Mouse (Mus musculus) forebrain, embryonic 14.5 days (tissue): ENCODE results near the gene Txndc16. TPM values are rescaled to one million over a fixed set of nuclear protein-coding genes. Genes with fewer than 3 reads are reported as not detected.

Experiments
- ATAC-seq: fragments of 200-750 bp; cut with Nextera tagmentation; 2 replicates; pipeline ENCODE4 v1.8.0; 2017; ENCODE audit warnings: mild to moderate bottlenecking, moderate library complexity
- DNase-seq: peaks from one replicate; pipeline ENCODE4 v3.0.0-alpha.2; 2015; ENCODE audit warnings: low spot score
- H3K27ac ChIP-seq: fragments of 300-500 bp; sonication (generic); 2 replicates; pipeline ENCODE4 v1.5.1; 2014; ENCODE audit warnings: low read depth, mild to moderate bottlenecking, control low read depth, low read length, moderate library complexity
- H3K27me3 ChIP-seq: fragments of 300-500 bp; sonication (generic); replicated peaks from 2 replicates; pipeline ENCODE4 v1.6.1; 2014; ENCODE audit warnings: low read length, control low read depth, mixed read lengths; ENCODE audit not compliant: control insufficient read depth, insufficient read depth
- H3K36me3 ChIP-seq: fragments of 300-500 bp; sonication (generic); 2 replicates; pipeline ENCODE4 v1.6.1; 2014; ENCODE audit warnings: low read length, control low read depth; ENCODE audit not compliant: control insufficient read depth, insufficient read depth
- H3K4me1 ChIP-seq: fragments of 300-500 bp; sonication (generic); 2 replicates; pipeline ENCODE4 v1.6.1; 2014; ENCODE audit warnings: antibody characterized with exemption, low read length, control low read depth; ENCODE audit not compliant: control insufficient read depth, insufficient read depth
- H3K4me2 ChIP-seq: fragments of 300-500 bp; sonication (generic); 2 replicates; pipeline ENCODE4 v1.6.1; 2014; ENCODE audit warnings: mild to moderate bottlenecking, control low read depth, low read length
- H3K4me3 ChIP-seq: fragments of 300-500 bp; sonication (generic); 2 replicates; pipeline ENCODE4 v1.5.1; 2014; ENCODE audit warnings: low read depth, low read length, control low read depth
- H3K9ac ChIP-seq: fragments of 300-500 bp; sonication (generic); 2 replicates; pipeline ENCODE4 v1.6.1; 2014; ENCODE audit warnings: mild to moderate bottlenecking, low read length, control low read depth, moderate library complexity
- H3K9me3 ChIP-seq: fragments of 300-500 bp; sonication (generic); replicated peaks from 2 replicates; pipeline ENCODE4 v1.6.1; 2016; ENCODE audit warnings: low read length, control low read depth, mixed read lengths; ENCODE audit not compliant: control insufficient read depth
- WGBS: fragments of 180-500 bp; shearing (Covaris S2); extraction: QIAGEN DNeasy Blood & Tissue Kit; methylation state at CpG from one replicate; pipeline ENCODE4 v1.1.7; 2014; 5-methylcytosine and 5-hydroxymethylcytosine counted together
- polyA plus RNA-seq: library from polyadenylated mRNA; unstranded; fragments of >200 nt; fragmentation: Nextera tagmentation; extraction: Ambion mirVana; gene quantifications from 2 replicates; pipeline ENCODE4 v1.2.1, GENCODE M21; 2014

Txndc16 gene
- polyA plus RNA-seq, 1 experiment from 2014 or later: 29.1 TPM

DNA sequence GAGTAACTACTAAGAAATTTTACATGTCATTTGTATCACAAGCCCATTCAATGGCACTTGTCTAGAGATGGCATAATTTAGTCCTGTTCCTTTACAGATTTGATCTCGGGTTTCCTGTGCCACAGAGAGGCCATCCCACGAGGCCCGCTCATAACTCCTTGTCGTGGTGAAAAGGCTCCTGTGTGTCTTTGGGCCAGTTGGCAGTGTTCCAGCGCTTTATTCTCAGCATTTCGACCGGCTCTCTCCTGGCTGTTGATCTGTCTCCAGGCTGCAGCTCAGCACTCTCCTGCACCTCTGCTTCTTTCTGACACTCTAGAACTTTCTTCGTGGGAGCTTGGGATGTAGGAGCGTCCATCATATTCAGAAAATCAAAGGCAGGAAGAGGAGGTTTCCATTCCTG is 84.6 kb downstream of the Txndc16 start:
- no peak overlapping the region for H3K4me2 ChIP-seq
- H3K4me3 ChIP-seq: no peak overlapping the region
- DNase-seq: peak; percentile 25
- no peaks in the 10 kb centered on the region for H3K4me1 ChIP-seq
- H3K27ac ChIP-seq: no peak overlapping the region
- WGBS: 39% methylated on average over 9 of the region's 9 CpGs
- H3K9ac ChIP-seq: no peak overlapping the region
- no peak for ATAC-seq
- no peaks in the 10 kb centered on the region for H3K27me3 ChIP-seq
- H3K9me3 ChIP-seq: no peaks in the 10 kb centered on the region
- H3K36me3 ChIP-seq: peaks cover 16% of the 10 kb centered on the region; the same call in 1 of the 2 replicates

DNA sequence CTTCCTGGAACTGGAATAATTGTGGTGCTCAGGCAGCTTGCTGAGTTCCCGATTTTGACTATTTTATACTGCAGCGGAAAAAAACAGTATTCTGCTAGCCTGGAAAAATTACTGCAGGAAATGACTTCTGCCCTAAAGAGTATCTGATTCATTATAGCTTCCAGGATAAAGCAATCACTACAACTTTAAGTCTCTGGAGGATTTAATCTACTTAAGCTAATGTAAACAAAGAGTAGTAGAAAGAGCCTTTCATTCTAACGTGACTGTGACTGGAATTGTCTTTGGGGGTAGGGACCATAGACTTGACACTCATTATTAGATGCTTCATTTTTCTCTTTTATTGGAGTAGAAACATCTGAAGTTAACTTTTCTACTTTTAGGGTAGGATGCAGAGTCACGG is 101.8 kb downstream of the Txndc16 start:
- Histone ChIP-seq H3K9me3 (no peaks in the 10 kb centered on the region), H3K4me1 (0 out of 2 replicates have a peak, but pooled peaks cover 4% of the 10 kb centered on the region), H3K27me3 (no peaks in the 10 kb centered on the region), H3K27ac (no peak overlapping the region), H3K4me3 (no peak overlapping the region), H3K36me3 (no peaks in the 10 kb centered on the region), H3K9ac (no peak overlapping the region), H3K4me2 (no peak overlapping the region)
- WGBS: 63% methylated on average over 4 of the region's 4 CpGs
- DNase-seq (no peak), ATAC-seq (no peak)

DNA sequence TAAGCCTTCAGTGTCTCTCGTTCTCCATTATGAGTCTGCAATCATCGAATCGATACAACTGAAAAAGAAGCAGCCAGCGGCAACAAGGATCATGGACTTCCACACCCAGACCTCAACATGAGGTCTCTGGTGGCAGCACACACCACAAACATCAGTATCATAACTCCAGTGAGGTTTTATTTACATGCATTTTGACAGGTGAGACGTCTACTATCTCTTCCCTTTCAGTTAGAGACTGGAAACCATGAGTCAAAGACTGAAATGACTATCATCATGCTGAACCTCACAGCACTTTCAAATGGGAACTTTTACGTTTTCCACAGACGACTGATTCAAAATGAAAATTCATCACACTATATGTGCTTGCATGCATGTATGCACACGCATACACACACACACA is 117.9 kb downstream of the Txndc16 start:
- ATAC-seq: no peak
- Histone ChIP-seq H3K27me3 (no peaks in the 10 kb centered on the region), H3K4me2 (no peak overlapping the region), H3K9me3 (no peaks in the 10 kb centered on the region), H3K27ac (no peak overlapping the region), H3K4me1 (no peaks in the 10 kb centered on the region), H3K36me3 (no peaks in the 10 kb centered on the region), H3K9ac (no peak overlapping the region), H3K4me3 (no peak overlapping the region)
- 85% methylated on average over 8 of the region's 8 CpGs for WGBS
- DNase-seq: no peak

DNA sequence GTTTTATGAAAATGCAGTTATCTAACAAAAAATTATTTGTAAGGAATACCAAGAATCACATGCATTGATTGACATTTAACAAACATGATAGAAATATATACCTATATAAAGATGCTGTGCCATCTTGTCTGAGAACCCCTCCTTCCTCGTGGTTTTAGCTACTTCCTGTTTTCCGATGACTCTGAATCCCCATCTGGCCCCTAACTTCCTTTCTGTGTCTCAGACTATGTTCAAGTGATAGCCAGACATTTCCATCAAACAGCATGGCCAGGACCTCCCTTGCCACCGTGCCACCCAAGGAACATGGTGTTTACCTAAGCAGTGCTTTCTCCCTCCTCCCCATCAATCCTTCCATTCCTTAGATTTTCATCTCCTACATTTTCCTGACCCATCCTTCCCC is 127.8 kb downstream of the Txndc16 start:
- no peaks in the 10 kb centered on the region for H3K4me1 ChIP-seq
- ATAC-seq (no peak), DNase-seq (no peak)
- no peak overlapping the region for H3K9ac ChIP-seq
- H3K27ac ChIP-seq: no peak overlapping the region
- H3K4me2 ChIP-seq: no peak overlapping the region
- WGBS: 94% methylated on average over 3 of the region's 3 CpGs
- H3K4me3 ChIP-seq: no peak overlapping the region
- H3K9me3 ChIP-seq: no peaks in the 10 kb centered on the region
- no peaks in the 10 kb centered on the region for H3K36me3 ChIP-seq
- H3K27me3 ChIP-seq: no peaks in the 10 kb centered on the region

DNA sequence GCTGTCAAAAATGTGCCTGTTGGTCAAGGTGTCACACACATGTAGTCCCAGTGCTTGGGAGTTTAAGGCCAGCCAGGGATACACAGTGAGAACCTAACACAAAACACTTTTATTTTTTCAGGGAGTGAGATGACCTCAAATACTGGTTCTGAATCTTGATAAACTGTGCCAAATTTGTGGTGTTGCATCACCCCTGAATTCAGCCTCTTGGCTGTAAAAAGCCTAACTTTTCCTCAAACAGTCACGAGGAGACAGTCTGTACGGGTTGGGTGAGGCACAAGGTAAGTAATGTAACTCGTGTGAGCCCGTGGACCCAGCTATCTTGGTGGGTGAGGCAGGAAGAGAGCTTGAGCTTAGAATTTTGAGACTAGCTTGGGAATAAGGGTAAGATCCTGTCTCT is 130.1 kb downstream of the Txndc16 start:
- ATAC-seq (no peak), DNase-seq (no peak)
- Histone ChIP-seq H3K9ac (no peak overlapping the region), H3K4me2 (no peak overlapping the region), H3K27me3 (no peaks in the 10 kb centered on the region), H3K27ac (no peak overlapping the region), H3K36me3 (no peaks in the 10 kb centered on the region), H3K9me3 (no peaks in the 10 kb centered on the region), H3K4me1 (no peaks in the 10 kb centered on the region), H3K4me3 (no peak overlapping the region)
- WGBS: 89% methylated on average over 4 of the region's 4 CpGs

DNA sequence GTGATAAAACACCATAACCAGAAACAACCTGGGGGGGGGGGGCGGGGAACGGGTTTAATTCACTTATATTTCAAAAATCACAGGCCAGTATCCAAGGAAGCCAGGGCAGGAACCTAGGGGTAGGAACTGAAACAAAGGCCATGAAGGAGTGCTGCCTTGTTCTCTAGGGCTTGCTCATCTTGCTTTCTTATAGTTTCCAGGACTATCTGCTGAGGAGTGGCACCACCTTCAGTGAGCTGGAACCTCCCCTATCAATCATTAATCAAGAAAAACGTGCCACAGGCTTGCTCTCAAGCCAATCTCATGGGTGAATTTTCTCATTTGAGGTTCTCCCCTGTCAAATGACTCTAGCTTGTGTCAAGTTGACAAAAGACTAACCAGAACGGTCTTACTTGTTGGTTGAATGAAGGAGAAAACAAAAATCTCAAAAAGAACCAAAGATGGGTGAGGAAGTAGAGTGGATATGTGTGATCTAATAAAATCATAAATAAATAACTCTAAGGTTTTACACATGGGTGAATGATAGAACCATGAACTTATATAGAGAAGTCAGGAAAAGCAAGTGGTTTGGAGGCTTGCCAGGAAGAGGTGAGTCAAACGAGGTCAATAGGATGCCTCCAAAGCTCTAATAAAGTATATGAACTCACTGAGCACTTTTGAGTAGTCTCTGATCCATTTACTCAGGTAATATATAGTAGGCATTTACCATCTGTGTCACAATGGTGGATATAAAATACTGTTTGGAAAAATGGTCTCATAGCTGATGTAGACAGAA is 134.3 kb downstream of the Txndc16 start:
- no peak for ATAC-seq
- Histone ChIP-seq H3K4me1 (no peaks in the 10 kb centered on the region), H3K4me2 (no peak overlapping the region), H3K9ac (no peak overlapping the region), H3K27ac (no peak overlapping the region), H3K27me3 (no peaks in the 10 kb centered on the region), H3K36me3 (no peaks in the 10 kb centered on the region), H3K4me3 (no peak overlapping the region), H3K9me3 (no peaks in the 10 kb centered on the region)
- 81% methylated on average over 5 of the region's 5 CpGs for WGBS
- no peak for DNase-seq

DNA sequence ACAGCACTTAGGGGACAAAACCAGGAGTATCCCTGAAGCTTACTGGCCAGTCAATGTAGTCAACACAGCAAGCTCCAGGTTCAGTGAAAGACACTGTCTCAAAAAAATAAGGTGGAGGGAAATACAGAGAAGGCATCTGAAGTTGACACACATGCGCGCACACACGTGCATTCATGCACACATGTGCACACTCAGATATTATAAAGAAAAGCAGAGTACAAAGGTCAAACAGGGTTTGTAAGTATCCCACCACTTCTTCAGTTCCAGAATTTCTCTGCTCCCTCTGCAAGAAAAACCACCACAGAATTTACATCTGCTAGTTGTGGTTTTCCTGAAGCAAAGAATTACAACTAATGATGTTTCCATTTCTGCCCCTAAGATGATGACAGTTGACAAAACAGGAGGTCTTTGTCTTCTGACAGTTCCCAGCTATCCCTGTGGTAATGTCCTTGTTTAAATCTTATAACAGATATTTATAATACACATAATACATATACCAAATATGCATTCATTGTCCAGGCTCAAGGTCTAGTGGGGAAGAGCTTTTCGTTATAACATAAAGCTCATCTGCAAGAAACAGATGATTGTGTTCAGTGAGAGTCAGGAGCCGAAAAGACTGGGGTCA is 135.4 kb downstream of the Txndc16 start:
- DNase-seq (no peak), ATAC-seq (no peak)
- Histone ChIP-seq H3K4me1 (no peaks in the 10 kb centered on the region), H3K27ac (no peak overlapping the region), H3K9me3 (no peaks in the 10 kb centered on the region), H3K4me2 (no peak overlapping the region), H3K9ac (no peak overlapping the region), H3K27me3 (no peaks in the 10 kb centered on the region), H3K36me3 (no peaks in the 10 kb centered on the region), H3K4me3 (no peak overlapping the region)
- WGBS: 95% methylated on average over 5 of the region's 5 CpGs

DNA sequence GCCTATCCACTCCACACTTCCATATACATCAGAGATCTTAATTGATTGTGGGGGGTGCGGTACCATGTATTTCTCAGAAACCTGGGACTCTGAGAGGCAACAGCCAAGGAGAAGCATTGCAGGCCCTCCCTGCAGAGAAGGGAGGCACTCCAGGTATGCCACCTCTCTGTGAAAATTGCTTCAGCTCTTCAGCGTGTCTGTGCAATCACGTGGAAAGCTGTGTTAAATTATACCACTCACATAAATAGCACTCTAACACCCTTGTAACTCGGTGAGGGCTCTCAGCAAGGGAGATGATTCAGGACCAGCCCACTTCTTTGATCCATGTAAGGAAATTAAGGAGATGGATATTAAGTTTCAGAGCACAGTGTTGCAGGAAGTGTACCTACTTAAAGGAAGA is 136.6 kb downstream of the Txndc16 start:
- Histone ChIP-seq H3K27ac (no peak overlapping the region), H3K36me3 (no peaks in the 10 kb centered on the region), H3K9ac (no peak overlapping the region), H3K4me2 (no peak overlapping the region), H3K4me1 (no peaks in the 10 kb centered on the region), H3K27me3 (no peaks in the 10 kb centered on the region), H3K9me3 (no peaks in the 10 kb centered on the region), H3K4me3 (no peak overlapping the region)
- ATAC-seq (no peak), DNase-seq (peak; percentile 1)
- 56% methylated on average over 4 of the region's 4 CpGs for WGBS
